Mouse (Mus musculus): ENCODE measurements around the gene Aqp6. TPM values are rescaled to one million over a fixed set of nuclear protein-coding genes. Genes with fewer than 3 reads are reported as not detected.

Aqp6 gene
- polyA plus RNA-seq, 1 experiment from 2014 or later = not detected

GRCm38 (mm10) chr15:99608382-99609125, 7.4 kb downstream of the Aqp6 start:
- 84% methylated on average over 13 of the region's 13 CpGs for WGBS (ENCODE audit: missing documents)
- Histone ChIP-seq H3K36me3 (ENCODE audit: inconsistent target) (no peaks in the 10 kb centered on the region), H3K27ac (no peak overlapping the region), H3K79me2 (ENCODE audit: inconsistent target) (no peaks in the 10 kb centered on the region), H3K4me3 (ENCODE audit: inconsistent target) (no peak overlapping the region)

- WGBS (ENCODE audit: missing documents) = 93% methylated on average over 7 of the region's 7 CpGs
- no peaks in the 10 kb centered on the region for H3K36me3 ChIP-seq (ENCODE audit: inconsistent target)
- no peak overlapping the region for H3K27ac ChIP-seq
- H3K4me3 ChIP-seq (ENCODE audit: inconsistent target) = no peak overlapping the region
- no peaks in the 10 kb centered on the region for H3K79me2 ChIP-seq (ENCODE audit: inconsistent target)
These were observed 10.4 kb downstream of the Aqp6 start for GRCm38 (mm10) chr15:99611563-99611962.

- WGBS (ENCODE audit: missing documents) = 84% methylated on average over 13 of the region's 13 CpGs
- no peaks in the 10 kb centered on the region for H3K36me3 ChIP-seq (ENCODE audit: inconsistent target)
- no peak overlapping the region for H3K4me3 ChIP-seq (ENCODE audit: inconsistent target)
- H3K27ac ChIP-seq = no peak overlapping the region
- H3K79me2 ChIP-seq (ENCODE audit: inconsistent target) = no peaks in the 10 kb centered on the region
These were observed 13.1 kb downstream of the Aqp6 start for GRCm38 (mm10) chr15:99614273-99614672.

GRCm38 (mm10) chr15:99614753-99615152, 13.6 kb downstream of the Aqp6 start:
- no peak overlapping the region for H3K27ac ChIP-seq
- no peaks in the 10 kb centered on the region for H3K79me2 ChIP-seq (ENCODE audit: inconsistent target)
- 31% methylated on average over 11 of the region's 12 CpGs for WGBS (ENCODE audit: missing documents)
- H3K36me3 ChIP-seq (ENCODE audit: inconsistent target) = no peaks in the 10 kb centered on the region
- no peak overlapping the region for H3K4me3 ChIP-seq (ENCODE audit: inconsistent target)

GRCm38 (mm10) chr15:99615246-99615645, 14.0 kb downstream of the Aqp6 start:
- H3K36me3 ChIP-seq (ENCODE audit: inconsistent target) = no peaks in the 10 kb centered on the region
- H3K79me2 ChIP-seq (ENCODE audit: inconsistent target) = no peaks in the 10 kb centered on the region
- WGBS (ENCODE audit: missing documents) = 80% methylated on average over 9 of the region's 9 CpGs

DNA sequence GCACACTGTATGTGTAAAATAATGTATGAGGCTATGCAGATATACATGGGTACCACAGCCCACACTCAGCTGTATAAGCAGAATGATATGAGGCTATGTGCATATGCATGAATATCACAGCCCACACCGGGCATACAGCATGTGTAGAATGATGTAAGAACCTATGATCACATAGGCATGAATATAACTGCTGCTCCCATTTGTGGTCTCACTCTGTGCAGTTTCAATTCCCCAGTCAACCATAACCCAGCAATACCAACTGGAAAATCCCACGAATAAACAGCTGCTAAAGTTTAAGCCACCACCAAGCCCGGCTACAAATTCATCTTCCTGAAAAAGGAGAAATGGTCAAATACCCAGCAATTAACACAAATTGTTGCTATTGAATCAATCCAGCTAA, 17.4 kb downstream of the Aqp6 start:
- H3K4me3 ChIP-seq (ENCODE audit: inconsistent target) = no peak overlapping the region
- no peak overlapping the region for H3K27ac ChIP-seq
- H3K36me3 ChIP-seq (ENCODE audit: inconsistent target) = no peaks in the 10 kb centered on the region
- WGBS (ENCODE audit: missing documents) = 22% methylated on average over 2 of the region's 3 CpGs
- H3K79me2 ChIP-seq (ENCODE audit: inconsistent target) = no peaks in the 10 kb centered on the region

More at GRCm38 (mm10) chr15:99615246-99615645, 14.0 kb downstream of the Aqp6 start:
- Histone ChIP-seq H3K27ac (no peak overlapping the region), H3K4me3 (ENCODE audit: inconsistent target) (no peak overlapping the region)

- Histone ChIP-seq H3K4me3 (ENCODE audit: inconsistent target) (no peak overlapping the region), H3K79me2 (ENCODE audit: inconsistent target) (no peaks in the 10 kb centered on the region), H3K27ac (no peak overlapping the region), H3K36me3 (ENCODE audit: inconsistent target) (no peaks in the 10 kb centered on the region)
- WGBS (ENCODE audit: missing documents) = 100% methylated on average over 4 of the region's 4 CpGs
These were observed 18.6 kb downstream of the Aqp6 start for GRCm38 (mm10) chr15:99619821-99620220.

DNA sequence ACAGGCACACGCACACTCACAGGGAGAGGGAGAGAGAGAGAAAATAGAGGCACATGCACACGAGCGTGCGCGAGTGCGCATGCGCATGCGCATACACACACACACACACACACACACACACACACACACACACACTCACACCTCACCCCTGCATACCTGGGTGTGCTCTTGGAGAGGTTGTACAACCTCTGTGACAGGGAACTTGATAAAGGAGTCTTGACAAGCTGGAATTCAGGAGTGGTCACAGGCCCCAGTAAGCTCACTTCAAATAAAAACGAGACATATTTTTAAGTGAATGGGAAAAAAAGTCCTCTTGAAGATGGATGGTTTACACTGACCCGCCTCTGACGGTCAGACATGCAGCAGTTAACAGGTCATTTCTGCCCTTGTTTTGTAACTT, 20.9 kb downstream of the Aqp6 start:
- WGBS (ENCODE audit: missing documents) = 70% methylated on average over 3 of the region's 11 CpGs
- H3K79me2 ChIP-seq (ENCODE audit: inconsistent target) = no peaks in the 10 kb centered on the region
- peaks cover 8% of the 10 kb centered on the region; the same call in 1 of the 2 replicates for H3K36me3 ChIP-seq (ENCODE audit: inconsistent target)
- H3K4me3 ChIP-seq (ENCODE audit: inconsistent target) = no peak overlapping the region
- H3K27ac ChIP-seq = no peak overlapping the region

GRCm38 (mm10) chr15:99631618-99632017, 30.4 kb downstream of the Aqp6 start:
- H3K36me3 ChIP-seq (ENCODE audit: inconsistent target) = peaks cover 3% of the 10 kb centered on the region; the same call in 1 of the 2 replicates
- H3K4me3 ChIP-seq (ENCODE audit: inconsistent target) = no peak overlapping the region
- H3K27ac ChIP-seq = no peak overlapping the region
- H3K79me2 ChIP-seq (ENCODE audit: inconsistent target) = no peaks in the 10 kb centered on the region

DNA sequence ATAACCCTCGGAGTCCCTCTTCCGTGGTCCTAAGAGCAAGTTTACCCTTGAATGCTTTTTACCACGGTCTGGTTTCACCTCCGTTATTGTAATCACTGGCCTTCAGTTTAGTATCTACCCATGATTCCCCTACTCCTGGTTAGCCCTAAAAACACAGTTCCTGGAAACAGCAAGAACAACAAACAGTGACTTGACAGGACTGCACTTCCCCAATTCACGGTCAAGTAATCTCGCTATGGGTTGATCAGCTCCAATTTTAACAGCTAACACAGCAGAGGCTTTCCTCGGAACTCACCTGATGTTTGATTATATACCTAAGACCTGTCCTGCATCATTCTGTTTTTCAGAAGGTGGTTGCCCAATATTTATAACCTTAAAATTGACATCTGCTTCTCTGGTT, 33.5 kb downstream of the Aqp6 start:
- H3K27ac ChIP-seq = no peak overlapping the region
- no peaks in the 10 kb centered on the region for H3K79me2 ChIP-seq (ENCODE audit: inconsistent target)
- H3K36me3 ChIP-seq (ENCODE audit: inconsistent target) = no peaks in the 10 kb centered on the region
- 29% methylated on average over 7 of the region's 7 CpGs for WGBS (ENCODE audit: missing documents)
- H3K4me3 ChIP-seq (ENCODE audit: inconsistent target) = no peak overlapping the region

- Histone ChIP-seq H3K4me3 (ENCODE audit: inconsistent target) (no peak overlapping the region), H3K79me2 (ENCODE audit: inconsistent target) (peaks cover 25% of the 10 kb centered on the region), H3K27ac (no peak overlapping the region), H3K36me3 (ENCODE audit: inconsistent target) (no peaks in the 10 kb centered on the region)
- 96% methylated on average over 12 of the region's 12 CpGs for WGBS (ENCODE audit: missing documents)
These were observed 36.4 kb downstream of the Aqp6 start for GRCm38 (mm10) chr15:99637405-99638123.

DNA sequence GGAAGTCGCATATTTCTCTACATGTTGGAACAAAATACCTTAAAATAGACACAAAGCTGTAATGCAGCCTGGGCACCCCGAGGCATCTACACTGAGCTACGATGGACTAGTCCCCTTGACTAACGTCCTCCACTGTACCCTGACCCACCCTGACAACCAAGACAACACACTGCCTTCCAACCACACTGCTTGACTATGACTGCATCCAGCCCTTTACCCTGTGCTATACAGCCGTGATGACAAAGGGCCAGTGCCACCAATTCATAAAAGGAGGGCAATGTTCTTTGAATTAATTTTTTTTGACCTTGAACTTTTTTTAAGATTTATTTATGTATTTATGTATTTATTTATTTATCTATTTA, 36.9 kb downstream of the Aqp6 start:
- Histone ChIP-seq H3K27ac (no peak overlapping the region), H3K79me2 (ENCODE audit: inconsistent target) (peaks cover 30% of the 10 kb centered on the region), H3K36me3 (ENCODE audit: inconsistent target) (no peaks in the 10 kb centered on the region), H3K4me3 (ENCODE audit: inconsistent target) (no peak overlapping the region)
- WGBS (ENCODE audit: missing documents) = 99% methylated on average over 5 of the region's 5 CpGs

DNA sequence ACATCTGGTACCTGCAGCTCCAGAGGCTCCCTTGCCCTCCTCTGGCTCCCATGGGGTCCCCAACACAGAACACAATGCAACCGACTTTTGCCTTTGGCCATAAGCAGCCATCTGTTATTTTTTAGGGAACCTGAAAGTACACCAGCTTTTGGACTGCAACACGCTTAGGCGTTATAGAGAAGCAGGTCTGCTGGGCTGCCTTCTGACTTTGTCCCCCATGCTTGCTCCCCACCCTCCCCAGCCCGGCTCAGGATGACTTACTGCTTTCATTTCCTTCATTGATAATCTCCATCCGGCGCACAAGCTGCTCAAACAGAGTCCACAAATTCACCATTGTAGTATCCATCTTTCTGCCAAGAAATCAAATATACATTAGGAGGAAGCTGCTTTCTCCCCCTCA, 41.4 kb downstream of the Aqp6 start:
- H3K36me3 ChIP-seq (ENCODE audit: inconsistent target) = no peaks in the 10 kb centered on the region
- H3K27ac ChIP-seq = no peak overlapping the region
- peaks cover 76% of the 10 kb centered on the region for H3K79me2 ChIP-seq (ENCODE audit: inconsistent target)
- H3K4me3 ChIP-seq (ENCODE audit: inconsistent target) = no peak overlapping the region
- WGBS (ENCODE audit: missing documents) = 11% methylated on average over 6 of the region's 6 CpGs

GRCm38 (mm10) chr15:99643832-99644231, 42.6 kb downstream of the Aqp6 start:
- peaks cover 88% of the 10 kb centered on the region for H3K79me2 ChIP-seq (ENCODE audit: inconsistent target)
- 85% methylated on average over 10 of the region's 10 CpGs for WGBS (ENCODE audit: missing documents)
- H3K4me3 ChIP-seq (ENCODE audit: inconsistent target) = no peak overlapping the region
- H3K27ac ChIP-seq = no peak overlapping the region
- H3K36me3 ChIP-seq (ENCODE audit: inconsistent target) = no peaks in the 10 kb centered on the region

GRCm38 (mm10) chr15:99644776-99645175, 43.6 kb downstream of the Aqp6 start:
- 81% methylated on average over 7 of the region's 7 CpGs for WGBS (ENCODE audit: missing documents)
- no peaks in the 10 kb centered on the region for H3K36me3 ChIP-seq (ENCODE audit: inconsistent target)
- H3K4me3 ChIP-seq (ENCODE audit: inconsistent target) = no peak overlapping the region
- H3K79me2 ChIP-seq (ENCODE audit: inconsistent target) = peaks cover 97% of the 10 kb centered on the region
- H3K27ac ChIP-seq = no peak overlapping the region
